Mouse (Mus musculus): ENCODE measurements around the gene Ankrd13a. TPM values are rescaled to one million over a fixed set of nuclear protein-coding genes. Genes with fewer than 3 reads are reported as not detected.
"Not testable (repeated sequence)": the region's sequence is repeated elsewhere in the genome, so short reads cannot be mapped to it uniquely, and the experiment has no call there.

Ankrd13a gene
- total and polyA plus RNA-seq, 3 experiments, result 73.8 to 123 (median 89.4) TPM

DNA sequence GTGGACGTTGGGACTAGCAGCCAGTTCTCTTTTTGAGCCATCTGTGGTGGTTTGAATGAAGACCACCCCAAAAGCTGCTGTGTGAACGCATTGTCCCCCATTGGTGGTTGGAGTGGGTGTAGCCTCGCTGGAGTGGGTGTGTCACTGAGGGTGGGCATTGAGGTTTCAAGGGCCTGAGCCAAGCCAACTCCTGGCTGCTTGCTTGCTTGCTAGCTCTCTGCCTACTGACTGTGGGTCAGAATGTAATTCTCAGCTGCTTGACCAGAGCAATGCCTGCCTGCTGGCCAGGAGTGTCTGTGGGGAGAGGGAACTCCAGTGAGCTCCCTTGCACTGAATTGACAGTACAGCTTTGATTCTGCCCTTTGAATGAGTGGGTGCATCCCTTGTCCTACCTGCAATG lies 55.3 kb downstream of the Ankrd13a start:
- no peak for TF ChIP-seq MAZ (IDR thresholded peaks at IDR 0.05; ENCODE audit: low read depth, low read length)
- no peak for TF ChIP-seq ETS1 (conservative IDR thresholded peaks at IDR 0.05; ENCODE audit: low read depth, low read length)
- no peak for TF ChIP-seq RCOR1 (conservative IDR thresholded peaks at IDR 0.05; ENCODE audit: low read depth, low read length)
- no peak for TF ChIP-seq ZC3H11A (IDR thresholded peaks at IDR 0.05; ENCODE audit: low read depth, low read length)
- TF ChIP-seq MAFK (IDR thresholded peaks at IDR 0.05; ENCODE audit: insufficient replicate concordance, low read length), result no peak
- no peak for TF ChIP-seq NRF1 (IDR thresholded peaks at IDR 0.05; ENCODE audit: low read depth, low read length)
- no peak for TF ChIP-seq MXI1 (IDR thresholded peaks at IDR 0.05; ENCODE audit: low read depth, low read length)
- no peak for TF ChIP-seq POLR2AphosphoS2 (IDR thresholded peaks at IDR 0.05; ENCODE audit: low read depth, low read length)
- TF ChIP-seq RAD21 (IDR thresholded peaks at IDR 0.05; ENCODE audit: low read depth, low read length), result no peak
- TF ChIP-seq JUN (IDR thresholded peaks at IDR 0.05; ENCODE audit: insufficient read depth, low read depth, low read length), result no peak
- TF ChIP-seq EP300 (IDR thresholded peaks at IDR 0.05; ENCODE audit: low read length), result no peak
- no peak for TF ChIP-seq MYC (IDR thresholded peaks at IDR 0.05; ENCODE audit: low read depth, low read length)
- TF ChIP-seq NELFE (IDR thresholded peaks at IDR 0.05; ENCODE audit: low read depth, low read length), result no peak
- TF ChIP-seq KAT2A (IDR thresholded peaks at IDR 0.05; ENCODE audit: insufficient replicate concordance, low read length), result no peak
- TF ChIP-seq SIN3A (IDR thresholded peaks at IDR 0.05; ENCODE audit: low read length), result no peak
- dilution Hi-C loops (cut with MboI; ENCODE audit: extremely low pct_ligation_motif_present, extremely low pct_unique_long_range_greater_than_20kb, low sequenced_read_pairs), result no loop called here

DNA sequence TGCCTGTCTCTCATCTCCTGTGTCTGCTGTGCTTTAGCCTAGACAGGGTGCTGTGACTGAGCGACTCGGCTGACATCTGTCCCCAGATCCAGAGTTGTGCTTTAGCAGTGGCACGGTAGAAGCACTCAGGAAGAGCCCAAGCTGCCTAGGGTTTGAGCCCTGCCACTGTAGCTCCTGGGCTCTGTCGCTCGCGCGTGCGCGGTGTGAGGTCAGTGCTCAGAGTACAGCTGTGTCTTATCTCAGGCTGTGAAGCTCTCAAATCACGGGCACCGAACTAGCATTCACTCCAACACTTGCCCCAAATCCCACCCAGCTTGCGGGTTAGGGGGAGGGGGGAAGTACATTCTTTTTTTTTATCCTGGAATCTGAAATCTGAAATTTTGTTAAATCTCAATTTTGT lies 62.4 kb downstream of the Ankrd13a start:
- Histone ChIP-seq H3K9me3 (replicated peaks; ENCODE audit: low read length) (no peaks in the 10 kb centered on the region), H3K27ac (ENCODE audit: insufficient read depth, low read depth) (no peak overlapping the region), H3K4me2 (ENCODE audit: insufficient read depth, low read depth, poor library complexity, severe bottlenecking) (no peak overlapping the region), H3K9ac (ENCODE audit: insufficient read depth, low read depth) (no peak overlapping the region), H3K4me3 (replicated peaks in 1 of 3; ENCODE audit: low read depth in 2 of 3, low read length in 2 of 3, poor library complexity in 1 of 3) (no peak overlapping the region), H3K79me2 (replicated peaks; ENCODE audit: control insufficient read depth, extremely low read depth, insufficient read depth, poor library complexity, severe bottlenecking) (no peaks in the 10 kb centered on the region), H3K36me3 (replicated peaks in 1 of 2; ENCODE audit: control insufficient read depth in 1 of 2, insufficient read depth in 1 of 2, low read length in 1 of 2) (no peaks in the 10 kb centered on the region), H3K4me1 (ENCODE audit: control insufficient read depth in 1 of 2, insufficient read depth in 2 of 2) (no peaks in the 10 kb centered on the region), H3K27me3 (replicated peaks) (peaks cover 7% of the 10 kb centered on the region)
- DNase-seq (ENCODE audit: extremely low read depth), result no peak
- in situ Hi-C loops (cut with MboI; ENCODE audit: low pct_ligation_motif_present, low pct_unique_long_range_greater_than_20kb, low sequenced_read_pairs), result no loop called here
- TF ChIP-seq E2F4 (IDR thresholded peaks at IDR 0.05; ENCODE audit: insufficient replicate concordance, low read depth, low read length), result no peak
- no peak for TF ChIP-seq NELFE (IDR thresholded peaks at IDR 0.05; ENCODE audit: low read depth, low read length)
- no peak for TF ChIP-seq UBTF (IDR thresholded peaks at IDR 0.05; ENCODE audit: low read depth, low read length)
- no peak for TF ChIP-seq NRF1 (IDR thresholded peaks at IDR 0.05; ENCODE audit: low read depth, low read length)
- TF ChIP-seq SIN3A (IDR thresholded peaks at IDR 0.05; ENCODE audit: low read length), result no peak
- no peak for TF ChIP-seq CHD2 (IDR thresholded peaks at IDR 0.05; ENCODE audit: low read length)
- no peak for TF ChIP-seq KAT2A (IDR thresholded peaks at IDR 0.05; ENCODE audit: insufficient replicate concordance, low read length)
- TF ChIP-seq PAX5 (IDR thresholded peaks at IDR 0.05; ENCODE audit: low read length), result no peak
- no peak for TF ChIP-seq ZNF384 (IDR thresholded peaks at IDR 0.05; ENCODE audit: low read depth, low read length)
- no peak for TF ChIP-seq POLR2AphosphoS2 (IDR thresholded peaks at IDR 0.05; ENCODE audit: low read depth, low read length)
- TF ChIP-seq POLR2A (IDR thresholded peaks at IDR 0.05; ENCODE audit: low read depth, low read length), result no peak
- dilution Hi-C loops (cut with MboI; ENCODE audit: extremely low pct_ligation_motif_present, extremely low pct_unique_long_range_greater_than_20kb, low sequenced_read_pairs), result no loop called here

More for the DNA sequence above, 55.3 kb downstream of the Ankrd13a start:
- in situ Hi-C loops (cut with MboI; ENCODE audit: low pct_ligation_motif_present, low pct_unique_long_range_greater_than_20kb, low sequenced_read_pairs), result no loop called here
- H3K9ac ChIP-seq (ENCODE audit: insufficient read depth, low read depth), result no peak overlapping the region
- no peaks in the 10 kb centered on the region for H3K79me2 ChIP-seq (replicated peaks; ENCODE audit: control insufficient read depth, extremely low read depth, insufficient read depth, poor library complexity, severe bottlenecking)
- DNase-seq (ENCODE audit: extremely low read depth), result no peak
- no peak overlapping the region for H3K4me3 ChIP-seq (replicated peaks in 1 of 3; ENCODE audit: low read depth in 2 of 3, low read length in 2 of 3, poor library complexity in 1 of 3)
- H3K4me1 ChIP-seq (ENCODE audit: control insufficient read depth in 1 of 2, insufficient read depth in 2 of 2), result peaks cover 0 to 7% of the 10 kb centered on the region in 2 experiments; a peak in 2 of 4 replicates
- peaks cover 2% of the 10 kb centered on the region for H3K27me3 ChIP-seq (replicated peaks)
- H3K4me2 ChIP-seq (ENCODE audit: insufficient read depth, low read depth, poor library complexity, severe bottlenecking), result no peak overlapping the region
- no peaks in the 10 kb centered on the region for H3K36me3 ChIP-seq (replicated peaks in 1 of 2; ENCODE audit: control insufficient read depth in 1 of 2, insufficient read depth in 1 of 2, low read length in 1 of 2)
- no peaks in the 10 kb centered on the region for H3K9me3 ChIP-seq (replicated peaks; ENCODE audit: low read length)
- no peak overlapping the region for H3K27ac ChIP-seq (ENCODE audit: insufficient read depth, low read depth)

DNA sequence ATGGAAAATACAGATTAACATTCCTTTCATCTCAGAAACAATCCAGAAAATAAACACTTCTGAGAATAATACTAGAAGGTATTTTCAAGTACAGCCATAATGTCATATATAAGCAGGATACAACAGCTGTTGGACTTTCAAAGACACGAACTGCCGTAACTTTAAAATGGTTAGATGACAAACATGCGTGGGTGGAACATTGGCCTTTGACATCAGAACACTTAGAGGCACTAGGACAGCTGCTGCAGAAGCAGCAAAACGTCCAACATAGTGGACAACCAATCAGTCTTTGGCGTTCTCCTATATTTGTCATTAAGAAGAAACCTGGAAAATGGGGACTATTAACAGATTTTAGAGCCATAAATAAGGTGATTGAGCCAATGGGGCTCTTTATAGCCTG lies 66.0 kb downstream of the Ankrd13a start:
- H3K27me3 ChIP-seq (replicated peaks); H3K79me2 ChIP-seq (replicated peaks; ENCODE audit: control insufficient read depth, extremely low read depth, insufficient read depth, poor library complexity, severe bottlenecking); H3K9ac ChIP-seq (ENCODE audit: insufficient read depth, low read depth); H3K4me1 ChIP-seq (ENCODE audit: control insufficient read depth in 1 of 2, insufficient read depth in 2 of 2); H3K4me2 ChIP-seq (ENCODE audit: insufficient read depth, low read depth, poor library complexity, severe bottlenecking); H3K36me3 ChIP-seq (replicated peaks in 1 of 2; ENCODE audit: control insufficient read depth in 1 of 2, insufficient read depth in 1 of 2, low read length in 1 of 2); H3K9me3 ChIP-seq (replicated peaks; ENCODE audit: low read length); H3K27ac ChIP-seq (ENCODE audit: insufficient read depth, low read depth); H3K4me3 ChIP-seq (replicated peaks in 1 of 3; ENCODE audit: low read depth in 2 of 3, low read length in 2 of 3, poor library complexity in 1 of 3); dilution Hi-C loops (cut with MboI; ENCODE audit: extremely low pct_ligation_motif_present, extremely low pct_unique_long_range_greater_than_20kb, low sequenced_read_pairs); DNase-seq (ENCODE audit: extremely low read depth); in situ Hi-C loops (cut with MboI; ENCODE audit: low pct_ligation_motif_present, low pct_unique_long_range_greater_than_20kb, low sequenced_read_pairs): not testable (repeated sequence)

DNA sequence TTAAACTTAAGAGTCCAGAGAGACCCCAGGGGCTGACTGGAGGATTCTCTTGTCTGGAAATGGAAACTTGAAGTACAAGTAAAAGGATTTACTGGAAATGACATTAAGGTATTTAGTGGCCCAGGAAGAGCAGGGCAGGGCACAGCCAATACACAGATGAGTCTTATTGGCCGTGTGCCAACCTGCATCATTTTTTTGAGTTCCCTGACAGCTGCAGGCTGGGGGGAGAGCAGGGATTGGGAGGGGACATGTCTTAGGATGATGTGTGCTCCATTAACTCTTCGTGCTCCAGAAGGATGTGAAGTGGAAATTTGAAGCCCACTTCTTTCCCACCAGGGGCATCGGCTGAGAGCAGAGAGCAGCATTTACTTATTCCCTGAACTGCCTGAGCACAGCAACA lies 67.7 kb downstream of the Ankrd13a start:
- dilution Hi-C loops (cut with MboI; ENCODE audit: extremely low pct_ligation_motif_present, extremely low pct_unique_long_range_greater_than_20kb, low sequenced_read_pairs); H3K27ac ChIP-seq (ENCODE audit: insufficient read depth, low read depth); DNase-seq (ENCODE audit: extremely low read depth); H3K36me3 ChIP-seq (replicated peaks in 1 of 2; ENCODE audit: control insufficient read depth in 1 of 2, insufficient read depth in 1 of 2, low read length in 1 of 2); H3K4me2 ChIP-seq (ENCODE audit: insufficient read depth, low read depth, poor library complexity, severe bottlenecking); in situ Hi-C loops (cut with MboI; ENCODE audit: low pct_ligation_motif_present, low pct_unique_long_range_greater_than_20kb, low sequenced_read_pairs); H3K4me1 ChIP-seq (ENCODE audit: control insufficient read depth in 1 of 2, insufficient read depth in 2 of 2); H3K27me3 ChIP-seq (replicated peaks); H3K9me3 ChIP-seq (replicated peaks; ENCODE audit: low read length); H3K4me3 ChIP-seq (replicated peaks in 1 of 3; ENCODE audit: low read depth in 2 of 3, low read length in 2 of 3, poor library complexity in 1 of 3); H3K9ac ChIP-seq (ENCODE audit: insufficient read depth, low read depth); H3K79me2 ChIP-seq (replicated peaks; ENCODE audit: control insufficient read depth, extremely low read depth, insufficient read depth, poor library complexity, severe bottlenecking): not testable (repeated sequence)

All from CH12.LX (cell line).